Mouse (Mus musculus) thymus, adult 2 months (tissue): ENCODE measurements at regions not wholly inside any gene's neighbourhood (a gene's known extent, or its start where the extent isn't known, plus 50 kb on each side); places are given as distances from the start of the nearest gene placed in this dataset.

ENCODE experiments used
- DNase-seq: peaks from one replicate; pipeline ENCODE4 v3.0.0; 2021
- H3K27ac ChIP-seq: fragments of 200-500 bp; 2 replicates; pipeline ENCODE4 v1.5.1; 2012; ENCODE audit warnings: low read length, control low read depth; ENCODE audit not compliant: control insufficient read depth, insufficient read depth
- H3K27me3 ChIP-seq: fragments of 200-500 bp; 2 replicates; pipeline ENCODE4 v1.6.1; 2012; ENCODE audit warnings: mild to moderate bottlenecking, low read length, moderate library complexity, mixed read lengths; ENCODE audit not compliant: control insufficient read depth, insufficient read depth
- H3K36me3 ChIP-seq: fragments of 200-500 bp; 2 replicates; pipeline ENCODE4 v1.6.1; 2012; ENCODE audit warnings: mild to moderate bottlenecking, low read length, moderate library complexity; ENCODE audit not compliant: control insufficient read depth, insufficient read depth
- H3K4me1 ChIP-seq: fragments of 200-500 bp; replicated peaks from 2 replicates; pipeline ENCODE4 v1.6.1; 2012; ENCODE audit warnings: low read length; ENCODE audit not compliant: control insufficient read depth, insufficient read depth
- H3K4me3 ChIP-seq: fragments of 200-500 bp; 2 replicates; pipeline ENCODE4 v1.5.1; 2012; ENCODE audit warnings: mild to moderate bottlenecking, low read length, control low read depth, moderate library complexity; ENCODE audit not compliant: control insufficient read depth, insufficient read depth
- CTCF ChIP-seq: fragments of 200-500 bp; IDR thresholded peaks from 2 replicates; pipeline ENCODE4 v1.5.1; 2012; ENCODE audit warnings: mild to moderate bottlenecking, control low read depth, low read length, moderate library complexity, borderline replicate concordance; ENCODE audit not compliant: control insufficient read depth, poor library complexity, insufficient read depth; ENCODE audit errors: extremely low read depth
- POLR2A ChIP-seq: fragments of 200-500 bp; IDR thresholded peaks from 2 replicates; pipeline ENCODE4 v1.6.1; 2012; ENCODE audit warnings: mild to moderate bottlenecking, low read length, control low read depth, moderate library complexity; ENCODE audit not compliant: control insufficient read depth, poor library complexity, insufficient read depth; ENCODE audit errors: extremely low read depth
- WGBS: fragments of 180-500 bp; shearing (Covaris S2); methylation state at CpG from one replicate; pipeline ENCODE4 v1.1.7; 2018; 5-methylcytosine and 5-hydroxymethylcytosine counted together

- Histone ChIP-seq H3K4me3 (no peak overlapping the region), H3K36me3 (no peaks in the 10 kb centered on the region), H3K27ac (no peak overlapping the region; the same call in 1 of the 2 replicates), H3K4me1 (no peaks in the 10 kb centered on the region), H3K27me3 (no peaks in the 10 kb centered on the region)
- TF ChIP-seq CTCF (no peak), POLR2A (no peak)
- WGBS: 83% methylated on average over 7 of the region's 7 CpGs
- no peak for DNase-seq
Measured at GRCm38 (mm10) chr15:5555381-5556066, 311.5 kb upstream of the Ptger4 start.

- DNase-seq: no peak
- 11% methylated on average over 4 of the region's 4 CpGs for WGBS
- Histone ChIP-seq H3K4me3 (no peak overlapping the region), H3K36me3 (no peaks in the 10 kb centered on the region), H3K27me3 (no peaks in the 10 kb centered on the region), H3K27ac (no peak overlapping the region), H3K4me1 (no peaks in the 10 kb centered on the region)
- TF ChIP-seq CTCF (no peak), POLR2A (no peak)
Measured at GRCm38 (mm10) chr15:5561783-5562182, 317.8 kb upstream of the Ptger4 start.

DNA sequence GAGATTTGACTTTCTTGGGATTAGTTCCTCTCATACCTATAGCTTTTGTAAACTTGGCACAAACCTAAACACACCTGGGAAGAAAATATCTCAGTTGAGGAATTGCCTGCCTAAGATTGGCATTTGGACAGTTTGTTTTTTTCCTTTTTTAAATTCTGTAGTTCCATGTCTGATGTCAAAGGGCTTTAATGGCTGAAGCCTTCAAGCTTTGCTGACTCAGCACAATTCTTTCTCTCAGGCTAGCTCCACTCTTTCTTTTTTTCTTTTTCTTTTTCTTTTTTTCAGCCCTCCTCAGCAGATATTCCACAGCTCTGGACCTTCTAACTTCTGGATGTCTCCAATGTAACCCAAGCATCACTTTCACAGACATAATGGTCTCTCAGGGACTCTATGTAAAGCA lies 330.4 kb upstream of the Ptger4 start:
- Histone ChIP-seq H3K36me3 (no peaks in the 10 kb centered on the region), H3K4me3 (no peak overlapping the region), H3K4me1 (no peaks in the 10 kb centered on the region), H3K27me3 (no peaks in the 10 kb centered on the region), H3K27ac (no peak overlapping the region)
- no peak for TF ChIP-seq POLR2A
- TF ChIP-seq CTCF: no peak
- no peak for DNase-seq

DNA sequence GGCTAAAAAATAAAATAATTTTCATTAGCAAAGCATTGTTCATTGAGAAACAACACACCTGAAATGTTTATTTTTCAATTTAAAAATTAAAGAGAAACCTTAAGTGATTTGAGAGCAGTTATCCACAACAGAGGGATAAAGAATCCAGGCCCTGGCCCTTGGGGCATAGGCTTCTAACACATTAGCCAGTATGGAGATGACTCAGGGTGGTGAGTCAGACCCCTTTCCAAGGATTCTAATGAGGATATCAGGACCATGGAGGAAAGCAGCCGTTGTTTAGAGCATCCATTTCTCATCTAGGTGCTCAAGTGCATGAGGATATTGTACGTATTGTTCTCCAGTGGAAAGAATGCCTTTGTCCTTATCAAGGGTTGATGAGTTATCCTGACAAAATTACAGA lies 335.6 kb upstream of the Ptger4 start:
- no peaks in the 10 kb centered on the region for H3K4me1 ChIP-seq
- no peak for DNase-seq
- no peak overlapping the region for H3K27ac ChIP-seq
- WGBS: 92% methylated on average over 2 of the region's 2 CpGs
- H3K4me3 ChIP-seq: no peak overlapping the region
- H3K36me3 ChIP-seq: no peaks in the 10 kb centered on the region
- TF ChIP-seq POLR2A (no peak), CTCF (no peak)
- H3K27me3 ChIP-seq: no peaks in the 10 kb centered on the region

GRCm38 (mm10) chr15:5580416-5580815 lies 336.4 kb upstream of the Ptger4 start:
- H3K27ac ChIP-seq: no peak overlapping the region
- TF ChIP-seq POLR2A: no peak
- no peak for TF ChIP-seq CTCF
- 96% methylated on average over 4 of the region's 4 CpGs for WGBS
- no peak overlapping the region for H3K4me3 ChIP-seq
- H3K27me3 ChIP-seq: no peaks in the 10 kb centered on the region
- H3K36me3 ChIP-seq: no peaks in the 10 kb centered on the region
- no peak for DNase-seq
- no peaks in the 10 kb centered on the region for H3K4me1 ChIP-seq

DNA sequence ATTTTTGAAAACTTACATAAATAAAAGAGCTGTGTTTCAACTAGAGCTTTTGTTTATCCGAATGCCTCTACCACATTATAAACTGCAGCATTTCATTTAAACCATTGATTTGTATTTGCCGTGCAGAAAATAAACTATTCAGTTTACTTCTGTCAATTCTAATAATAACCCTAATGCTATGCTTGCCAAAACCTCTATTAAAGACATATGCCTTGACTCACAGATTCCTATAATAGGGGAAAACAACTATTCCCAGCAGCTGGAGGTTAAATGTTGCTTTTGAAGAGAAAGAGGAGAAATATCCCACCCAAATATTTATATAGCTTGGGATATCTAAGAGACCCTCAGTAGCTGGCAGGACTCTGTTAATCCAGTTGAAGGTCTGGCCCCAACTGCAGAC lies 340.4 kb upstream of the Ptger4 start:
- TF ChIP-seq POLR2A: no peak
- TF ChIP-seq CTCF: no peak
- H3K4me3 ChIP-seq: no peak overlapping the region
- WGBS: 92% methylated on average over 2 of the region's 2 CpGs

GRCm38 (mm10) chr15:5604732-5605266 lies 360.8 kb upstream of the Ptger4 start:
- H3K27me3 ChIP-seq: no peaks in the 10 kb centered on the region
- no peak overlapping the region for H3K27ac ChIP-seq
- DNase-seq: no peak
- no peaks in the 10 kb centered on the region for H3K36me3 ChIP-seq
- WGBS: 81% methylated on average over 4 of the region's 4 CpGs
- no peak overlapping the region for H3K4me3 ChIP-seq
- H3K4me1 ChIP-seq: no peaks in the 10 kb centered on the region
- TF ChIP-seq CTCF (no peak), POLR2A (no peak)

More for the DNA sequence above, 340.4 kb upstream of the Ptger4 start:
- DNase-seq: no peak
- Histone ChIP-seq H3K27ac (no peak overlapping the region), H3K4me1 (no peaks in the 10 kb centered on the region), H3K36me3 (no peaks in the 10 kb centered on the region), H3K27me3 (no peaks in the 10 kb centered on the region)
